Mouse (Mus musculus): ENCODE data around the gene Olfr1135. TPM values are rescaled to one million over a fixed set of nuclear protein-coding genes. Genes with fewer than 3 reads are reported as not detected.

Olfr1135 gene
- polyA plus RNA-seq, 1 experiment from 2014 or later: not detected

Other genes starting within 250 kb of the Olfr1135 start
- gene Olfr1124, start 243.4 kb downstream of the Olfr1135 start, polyA plus RNA-seq (2015; fragmentation: Nextera tagmentation; extraction: Ambion mirVana): not detected in 2 replicates
- not detected in 2 replicates for gene Olfr1126, start 219.7 kb downstream of the Olfr1135 start, polyA plus RNA-seq (2015; fragmentation: Nextera tagmentation; extraction: Ambion mirVana)
- not detected in 2 replicates for gene Pramel7, start 176.6 kb downstream of the Olfr1135 start, polyA plus RNA-seq (2015; fragmentation: Nextera tagmentation; extraction: Ambion mirVana)
- not detected in 2 replicates for gene Pramel6, start 167.1 kb downstream of the Olfr1135 start, polyA plus RNA-seq (2015; fragmentation: Nextera tagmentation; extraction: Ambion mirVana)
- gene Olfr153, start 141.9 kb downstream of the Olfr1135 start, polyA plus RNA-seq (2015; fragmentation: Nextera tagmentation; extraction: Ambion mirVana): not detected in 2 replicates
- gene Olfr1128, start 128.1 kb downstream of the Olfr1135 start, polyA plus RNA-seq (2015; fragmentation: Nextera tagmentation; extraction: Ambion mirVana): not detected in 2 replicates
- gene Olfr1129, start 99.8 kb downstream of the Olfr1135 start, polyA plus RNA-seq (2015; fragmentation: Nextera tagmentation; extraction: Ambion mirVana): not detected in 2 replicates
- gene Olfr1130, start 67.5 kb downstream of the Olfr1135 start, polyA plus RNA-seq (2015; fragmentation: Nextera tagmentation; extraction: Ambion mirVana): not detected in 2 replicates
- not detected in 2 replicates for gene Olfr1131, start 46.6 kb downstream of the Olfr1135 start, polyA plus RNA-seq (2015; fragmentation: Nextera tagmentation; extraction: Ambion mirVana)
- gene Olfr1132, start 36.1 kb downstream of the Olfr1135 start, polyA plus RNA-seq (2015; fragmentation: Nextera tagmentation; extraction: Ambion mirVana): not detected in 2 replicates
- not detected in 2 replicates for gene Olfr1133, start 26.3 kb downstream of the Olfr1135 start, polyA plus RNA-seq (2015; fragmentation: Nextera tagmentation; extraction: Ambion mirVana)
- gene Olfr1134, start 15.2 kb downstream of the Olfr1135 start, polyA plus RNA-seq (2015; fragmentation: Nextera tagmentation; extraction: Ambion mirVana): not detected in 2 replicates
- gene Olfr1136, start 20.3 kb upstream of the Olfr1135 start, polyA plus RNA-seq (2015; fragmentation: Nextera tagmentation; extraction: Ambion mirVana): not detected in 2 replicates
- not detected in 2 replicates for gene Olfr1137, start 39.5 kb upstream of the Olfr1135 start, polyA plus RNA-seq (2015; fragmentation: Nextera tagmentation; extraction: Ambion mirVana)
- gene Olfr1138, start 66.3 kb upstream of the Olfr1135 start, polyA plus RNA-seq (2015; fragmentation: Nextera tagmentation; extraction: Ambion mirVana): not detected in 2 replicates
- not detected in 2 replicates for gene Olfr1140, start 70.1 kb upstream of the Olfr1135 start, polyA plus RNA-seq (2015; fragmentation: Nextera tagmentation; extraction: Ambion mirVana)
- gene Olfr1141, start 80.3 kb upstream of the Olfr1135 start, polyA plus RNA-seq (2015; fragmentation: Nextera tagmentation; extraction: Ambion mirVana): not detected in 2 replicates
- not detected in 2 replicates for gene Olfr152, start 105.8 kb upstream of the Olfr1135 start, polyA plus RNA-seq (2015; fragmentation: Nextera tagmentation; extraction: Ambion mirVana)
- gene Olfr1143, start 126.9 kb upstream of the Olfr1135 start, polyA plus RNA-seq (2015; fragmentation: Nextera tagmentation; extraction: Ambion mirVana): not detected in 2 replicates
- not detected in 2 replicates for gene Olfr1145, start 136.2 kb upstream of the Olfr1135 start, polyA plus RNA-seq (2015; fragmentation: Nextera tagmentation; extraction: Ambion mirVana)
- gene Olfr1148, start 156.9 kb upstream of the Olfr1135 start, polyA plus RNA-seq (2015; fragmentation: Nextera tagmentation; extraction: Ambion mirVana): not detected in 2 replicates
- not detected in 2 replicates for gene Olfr1150-ps1, start 170.3 kb upstream of the Olfr1135 start, polyA plus RNA-seq (2015; fragmentation: Nextera tagmentation; extraction: Ambion mirVana)
- gene Olfr1151, start 182.2 kb upstream of the Olfr1135 start, polyA plus RNA-seq (2015; fragmentation: Nextera tagmentation; extraction: Ambion mirVana): not detected in 2 replicates
- not detected in 2 replicates for gene Olfr1152, start 192.8 kb upstream of the Olfr1135 start, polyA plus RNA-seq (2015; fragmentation: Nextera tagmentation; extraction: Ambion mirVana)
- not detected in 2 replicates for gene Olfr1153, start 221.3 kb upstream of the Olfr1135 start, polyA plus RNA-seq (2015; fragmentation: Nextera tagmentation; extraction: Ambion mirVana)
- not detected in 2 replicates for gene Olfr1154, start 231.5 kb upstream of the Olfr1135 start, polyA plus RNA-seq (2015; fragmentation: Nextera tagmentation; extraction: Ambion mirVana)

Measured in intestine, embryonic 16.5 days (tissue).